Mouse (Mus musculus) urinary bladder, postnatal 36 days (tissue): ENCODE data around the gene Plaur.
"Not testable (repeated sequence)": the region's sequence is repeated elsewhere in the genome, so short reads cannot be mapped to it uniquely, and the experiment has no call there.

Source experiments
- DNase-seq, 2 experiments: peaks; one replicate each; pipeline ENCODE4 v3.0.0; 2022; ENCODE audit warnings: low spot score in 2 of 2, mixed read lengths in 1 of 2

Plaur gene

DNA sequence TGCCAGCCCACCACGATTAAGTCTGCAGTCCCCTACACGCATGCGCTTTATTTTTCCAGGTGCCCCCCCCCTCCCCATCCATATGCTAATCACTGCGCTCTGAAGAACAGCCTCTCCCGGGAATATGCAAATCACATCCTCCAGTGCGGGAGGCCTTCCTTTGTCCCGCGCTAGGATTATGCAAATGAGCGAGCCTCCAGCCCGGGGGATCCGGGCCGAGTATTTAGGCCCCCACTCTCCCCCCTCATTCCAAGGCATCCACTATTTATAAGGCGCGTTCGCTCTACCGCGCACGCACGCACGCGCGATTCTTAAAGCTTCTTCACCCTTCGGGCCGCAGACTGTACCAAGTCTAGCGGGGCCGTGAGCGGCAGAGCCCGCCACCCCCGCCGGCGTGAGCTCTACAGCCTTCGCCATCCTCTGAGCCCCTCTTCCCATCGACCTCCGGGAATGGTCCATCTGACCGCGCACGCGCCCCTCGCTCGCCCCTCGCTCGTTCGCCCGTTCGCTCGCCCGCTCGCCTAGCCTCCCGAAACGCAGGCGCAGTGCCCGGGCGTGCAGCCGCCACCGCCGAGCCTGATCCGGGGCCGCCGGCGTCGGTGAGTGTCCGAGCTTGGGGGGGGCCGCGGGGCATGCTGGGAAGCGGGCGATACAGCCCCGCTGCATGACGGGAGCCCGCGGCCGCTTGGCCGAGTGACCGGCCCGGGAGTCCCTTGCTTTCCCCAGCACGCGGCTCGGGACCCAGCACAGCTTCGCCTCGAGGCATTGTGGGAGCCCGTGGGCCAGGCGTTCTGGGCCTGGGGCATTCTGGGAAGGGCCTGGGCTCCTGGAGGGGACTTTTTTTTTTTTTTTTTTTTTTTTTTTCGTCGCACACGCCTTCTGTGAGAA, 44.8 kb downstream of the Plaur start, which contains the start of gene Zfp428:
TSS of gene Zfp428 (plus strand) at position 169 of the 888 bp plus-strand sequence.
- peak; percentile 75 to 86 for DNase-seq

DNA sequence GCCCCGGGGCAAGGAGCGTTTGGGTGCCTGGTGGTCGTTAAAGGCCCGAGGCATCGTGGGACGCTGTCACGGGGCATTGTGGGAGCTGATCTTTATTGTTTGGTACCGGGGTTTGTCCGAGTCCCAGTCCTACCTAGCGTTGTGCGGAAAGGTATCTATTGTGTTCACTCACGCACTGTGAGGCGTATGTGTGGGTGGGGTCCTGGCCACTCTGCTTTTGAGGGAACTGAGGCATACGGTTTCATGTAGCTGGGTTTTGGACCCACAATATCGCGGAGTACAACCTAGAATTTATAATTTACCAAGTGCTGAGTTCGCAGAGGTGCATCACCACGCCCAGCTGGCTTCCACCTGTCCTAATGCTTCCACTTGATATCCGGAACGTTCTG, 45.4 kb downstream of the Plaur start:
- no peak for DNase-seq

DNA sequence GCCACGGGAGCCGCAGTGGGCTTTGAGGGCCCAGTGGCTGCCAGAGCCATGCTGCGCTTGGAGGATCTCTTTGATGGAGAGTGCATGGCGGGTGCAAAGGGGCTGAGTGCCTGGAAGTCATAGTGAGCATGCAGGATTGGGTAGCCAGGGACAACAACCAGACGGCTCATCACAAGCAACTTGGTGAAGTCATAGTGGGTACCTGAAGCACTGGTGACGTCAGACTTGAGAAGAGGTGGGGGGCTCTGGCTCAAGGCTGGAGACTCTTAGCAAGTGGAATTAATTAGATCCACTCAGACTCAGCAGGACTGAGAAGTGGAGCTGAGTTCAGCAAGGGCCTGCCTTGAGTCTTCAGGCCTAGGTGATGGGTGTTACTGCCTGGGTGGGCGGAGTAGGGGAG, 50.1 kb downstream of the Plaur start, which contains the start of gene AC161166.1:
TSS of gene AC161166.1 (minus strand) at position 101 of the 400 bp plus-strand sequence.
- no peak for DNase-seq

DNA sequence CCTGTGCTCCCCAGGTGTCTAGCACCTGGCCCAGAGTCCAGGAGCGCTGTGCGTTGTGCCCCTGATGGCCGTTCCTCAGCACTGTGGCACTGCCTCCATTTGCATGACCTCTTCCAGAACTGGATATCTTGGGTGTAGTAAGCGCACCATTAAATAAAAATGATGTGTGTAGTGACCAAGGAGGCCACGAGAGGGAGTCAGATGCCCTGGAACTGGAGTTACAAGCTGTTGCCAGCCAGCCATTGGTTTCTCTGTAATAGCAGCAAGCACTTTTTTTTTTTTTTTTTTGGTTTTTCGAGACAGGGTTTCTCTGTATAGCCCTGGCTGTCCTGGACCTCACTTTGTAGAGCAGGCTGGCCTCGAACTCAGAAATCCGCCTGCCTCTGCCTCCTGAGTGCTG, 54.0 kb downstream of the Plaur start:
- not testable (repeated sequence) for DNase-seq

DNA sequence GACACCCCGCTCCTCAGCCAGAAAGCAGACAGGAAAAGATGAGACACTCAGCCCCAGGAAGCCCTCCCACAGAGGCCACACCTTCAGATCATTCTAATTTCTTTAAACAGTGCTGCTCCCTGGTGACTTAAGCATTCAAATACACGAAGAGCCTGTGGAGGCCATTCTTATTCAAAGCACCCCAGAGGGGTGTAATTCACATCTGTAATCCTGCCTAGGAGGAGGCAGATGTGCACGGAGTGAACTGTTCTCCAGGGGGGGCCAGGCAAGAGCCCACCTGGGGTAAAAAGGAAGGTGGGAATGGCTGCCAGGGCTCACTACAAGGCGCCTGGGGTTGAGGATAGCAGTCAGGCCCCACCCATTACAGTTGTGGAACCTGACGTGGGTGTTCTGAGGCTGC, 54.8 kb downstream of the Plaur start:
- DNase-seq = no peak

DNA sequence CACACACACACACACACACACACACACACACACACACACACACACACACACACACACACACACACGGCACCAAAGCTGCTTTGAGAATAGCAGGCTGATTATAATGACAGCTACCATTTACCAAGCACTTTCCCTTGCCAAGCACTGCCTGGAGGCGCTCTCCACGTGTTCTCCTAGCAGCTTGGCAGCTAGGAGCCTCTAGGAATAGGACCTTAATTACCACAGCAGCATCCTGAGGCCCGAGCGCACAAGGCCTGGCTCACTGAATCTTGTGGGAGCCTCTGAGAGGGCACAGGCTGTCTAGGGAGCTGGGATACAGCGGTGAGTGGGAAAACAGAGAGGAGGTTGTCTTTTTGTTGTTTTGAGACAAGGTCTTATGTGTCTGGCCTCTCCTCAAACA, 55.4 kb downstream of the Plaur start:
- no peak for DNase-seq

DNA sequence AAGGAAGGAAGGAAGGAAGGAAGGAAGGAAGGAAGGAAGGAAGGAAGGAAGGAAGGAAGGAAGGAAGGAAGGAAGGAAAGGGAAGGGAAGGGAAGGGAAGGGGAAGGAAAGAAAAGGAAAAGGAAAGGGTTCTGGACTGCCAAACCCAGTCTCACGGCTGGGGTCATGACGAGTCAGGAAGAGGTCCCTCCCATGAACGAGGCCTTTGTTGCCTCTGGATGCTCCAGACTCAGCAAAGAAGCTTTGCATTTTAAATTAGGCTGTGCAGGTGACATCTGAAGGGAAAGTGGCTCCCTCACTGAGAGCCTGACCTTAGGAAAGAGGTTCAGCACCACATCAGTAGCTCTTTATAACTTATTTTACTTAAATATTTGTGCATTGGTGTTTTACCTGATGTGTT, 56.8 kb downstream of the Plaur start:
- no peak for DNase-seq

DNA sequence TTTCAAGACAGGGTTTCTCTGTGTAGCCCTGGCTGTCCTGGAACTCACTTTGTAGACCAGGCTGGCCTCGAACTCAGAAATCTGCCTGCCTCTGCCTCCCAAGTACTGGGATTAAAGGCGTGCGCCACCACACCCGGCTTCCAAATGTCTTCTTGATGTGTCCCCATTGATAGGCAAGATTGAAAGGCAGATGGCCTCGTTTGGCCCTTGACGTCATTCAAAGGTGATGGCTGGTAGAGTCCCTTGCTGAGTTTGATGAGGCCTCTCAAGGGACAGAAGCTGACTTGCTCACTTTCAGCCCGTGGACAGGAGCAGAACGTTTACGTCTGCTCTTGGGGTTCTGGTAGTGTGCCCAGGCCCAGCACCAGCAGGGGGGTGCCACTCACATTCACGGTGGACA, 57.8 kb downstream of the Plaur start:
- DNase-seq = not testable (repeated sequence)

DNA sequence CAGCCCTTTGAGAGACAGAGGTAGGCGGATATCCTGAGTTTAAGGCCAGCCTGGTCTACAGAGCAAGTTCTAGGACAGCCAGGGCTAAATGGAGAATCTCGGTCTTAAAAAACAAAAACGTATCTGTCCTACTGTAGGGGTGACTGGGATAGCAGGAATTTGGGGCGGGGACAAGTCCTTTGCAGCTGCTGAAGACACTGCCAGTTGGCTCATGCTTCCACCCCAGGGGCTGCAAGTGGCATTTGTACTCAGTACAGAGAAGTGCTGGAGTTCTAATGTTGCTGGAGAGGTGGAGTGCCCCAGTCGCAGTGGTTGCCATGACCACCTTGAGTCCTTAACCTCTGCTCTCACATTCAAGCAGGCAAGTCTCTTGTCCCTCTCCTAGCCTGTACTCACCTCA, 60.5 kb downstream of the Plaur start:
- no peak for DNase-seq

DNA sequence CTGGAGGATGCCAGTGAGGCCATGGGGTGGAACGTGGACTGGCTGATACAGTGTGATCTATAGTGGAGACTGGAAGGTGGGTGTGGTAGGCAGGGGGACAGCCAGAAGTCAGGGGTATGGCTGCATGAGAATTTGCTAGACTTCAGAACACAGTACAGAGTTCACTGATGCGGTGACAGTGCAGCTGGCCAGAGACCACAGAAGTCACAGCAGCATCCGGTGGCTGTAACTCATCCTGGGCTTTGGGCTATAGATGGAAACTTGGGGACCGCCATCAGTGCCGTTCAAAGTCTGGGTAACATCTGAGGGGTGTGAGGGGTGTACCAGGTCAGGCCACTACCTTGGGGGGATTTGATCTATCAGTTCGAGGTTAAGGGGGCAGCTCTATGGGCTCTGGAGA, 61.4 kb downstream of the Plaur start:
- DNase-seq = no peak

DNA sequence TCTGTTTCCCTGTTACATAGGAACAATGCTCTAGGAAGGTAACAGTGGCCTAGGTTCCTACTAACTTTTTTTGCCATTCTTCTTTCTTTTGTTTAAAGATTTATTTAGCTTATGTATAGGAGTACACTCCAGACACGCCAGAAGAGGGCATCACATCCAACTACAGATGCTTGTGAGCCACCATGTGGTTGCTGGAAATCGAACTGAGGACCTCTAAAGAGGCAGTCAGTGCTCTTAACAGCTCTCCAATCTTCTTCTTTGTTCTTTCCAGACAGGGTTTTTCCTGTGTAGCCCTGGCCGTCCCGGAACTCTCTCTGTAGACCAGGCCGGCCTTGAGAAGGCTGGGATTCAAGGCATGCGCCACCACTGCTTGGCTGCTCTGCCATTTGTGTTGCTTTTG, 62.7 kb downstream of the Plaur start:
- no peak for DNase-seq
